Mouse (Mus musculus) erythroblast, adult 5-6 weeks (primary cell): ENCODE data around the gene St3gal4. TPM values are rescaled to one million over a fixed set of nuclear protein-coding genes. Genes with fewer than 3 reads are reported as not detected.
A peak's percentile ranks its signal among the peaks of the same experiment; 100 is the strongest.

Experiments used
- ATAC-seq: replicated peaks from 2 replicates; pipeline ENCODE4 v1.8.0; 2016; ENCODE audit warnings: moderate number of reproducible peaks, mild to moderate bottlenecking, moderate TSS enrichment, inconsistent platforms; ENCODE audit not compliant: poor library complexity, low FRiP score, severe bottlenecking
- total RNA-seq, 2 experiments: library from RNA; stranded (forward) in 1 of 2; stranded (reverse) in 1 of 2; fragments of 150-400 nt in 1 of 2; fragments of 200-764, 138-1000 nt in 1 of 2; gene quantifications; 2 replicates each; pipeline versions ENCODE4 v1.2.3 to v1.2.4; 2015 to 2017; ENCODE audit warnings: low replicate concordance in 2 of 2

St3gal4 gene
- total RNA-seq, 2 experiments from 2014 or later, result 10.1 to 18.6 TPM

DNA sequence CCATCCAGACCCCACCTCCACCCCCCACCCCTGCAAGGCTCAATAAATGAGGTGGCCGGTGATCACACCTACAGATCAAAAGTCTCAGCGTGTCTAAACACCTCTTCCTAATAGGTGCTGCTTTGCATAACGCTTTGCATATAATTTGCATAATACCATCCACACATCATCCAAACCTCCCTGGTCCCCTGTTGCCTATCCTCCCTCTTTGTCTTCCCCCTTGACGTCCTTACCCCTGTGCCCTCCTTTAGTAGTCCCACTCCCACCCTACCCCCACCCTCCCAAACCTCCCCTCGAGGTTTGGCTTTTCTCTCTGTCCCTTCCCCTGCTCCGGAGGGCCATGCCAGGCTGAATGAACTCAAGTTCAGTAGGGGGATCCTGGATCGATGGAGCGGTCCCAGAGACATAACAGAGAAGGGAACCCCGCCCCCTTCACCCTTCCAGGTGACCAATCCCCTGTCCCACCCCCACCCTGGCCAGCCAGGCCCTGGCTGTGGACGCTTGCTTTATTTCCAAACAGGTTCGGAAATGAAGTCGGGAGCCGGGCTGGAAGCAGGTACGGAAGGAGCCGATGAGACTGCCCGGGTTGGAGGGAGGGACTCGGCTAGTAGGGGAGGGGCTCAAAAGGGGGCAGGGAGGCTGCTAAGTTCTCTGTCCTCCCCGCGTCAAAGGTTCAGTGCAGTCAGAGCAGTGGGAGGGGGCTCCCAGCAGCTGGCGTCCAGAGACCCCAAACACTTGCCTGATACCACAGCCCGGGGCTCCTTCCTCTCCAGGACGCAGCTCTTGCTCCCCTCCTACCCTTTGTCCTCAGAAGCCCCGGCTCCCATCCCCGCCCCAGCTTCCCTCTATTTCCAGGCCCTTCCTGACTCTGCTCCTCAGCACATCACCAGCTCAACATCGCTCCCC is 94.2 kb downstream of the St3gal4 start:
- ATAC-seq, result no peak

DNA sequence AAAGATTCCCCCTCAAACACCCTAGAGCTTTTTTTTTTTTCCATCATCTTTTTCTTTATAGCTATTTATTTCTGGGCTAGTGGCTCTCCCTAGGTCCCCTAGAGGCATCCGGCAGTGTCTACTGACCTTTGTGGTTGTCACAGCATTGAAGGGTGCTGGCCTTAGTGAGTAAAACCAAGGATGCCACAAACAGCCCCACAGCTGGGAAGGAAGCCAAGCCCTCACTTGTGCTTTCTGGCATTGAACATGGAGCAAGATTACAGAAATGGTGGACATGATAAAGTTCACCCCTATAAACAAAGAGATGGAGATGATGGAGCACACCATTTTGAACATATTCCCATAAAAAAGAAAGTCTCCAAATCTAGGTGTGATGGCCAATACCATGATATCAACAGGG is 97.3 kb downstream of the St3gal4 start:
- no peak for ATAC-seq

DNA sequence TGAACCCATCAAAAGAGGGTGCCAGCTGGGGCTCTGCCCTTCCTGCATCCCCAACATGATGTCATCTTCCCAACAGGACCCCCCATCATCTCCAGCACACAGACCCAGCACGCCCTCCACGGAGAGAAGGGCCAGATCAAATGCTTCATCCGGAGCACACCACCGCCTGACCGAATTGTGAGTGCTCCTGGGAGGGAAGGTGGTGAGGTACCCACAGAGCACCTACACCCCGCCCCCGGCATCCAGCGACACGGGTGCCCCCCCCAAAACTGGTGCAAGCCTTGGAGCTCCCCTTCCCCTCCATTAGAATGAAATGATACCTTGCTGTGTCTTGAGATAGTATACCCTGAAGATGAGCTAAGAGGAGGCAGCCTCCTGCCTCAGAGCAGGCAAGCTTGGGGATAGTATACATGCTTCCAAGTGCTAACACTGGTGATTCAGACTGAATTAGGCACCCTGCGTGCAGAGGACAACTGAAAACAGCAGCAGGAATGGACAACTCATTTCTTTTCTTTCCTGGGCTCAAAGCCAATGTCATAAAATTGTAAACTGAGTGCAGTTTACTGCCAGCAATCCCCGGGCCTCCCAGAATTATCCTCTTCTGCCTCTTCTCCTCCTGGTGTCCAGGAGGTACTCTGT is 98.9 kb downstream of the St3gal4 start:
- no peak for ATAC-seq

DNA sequence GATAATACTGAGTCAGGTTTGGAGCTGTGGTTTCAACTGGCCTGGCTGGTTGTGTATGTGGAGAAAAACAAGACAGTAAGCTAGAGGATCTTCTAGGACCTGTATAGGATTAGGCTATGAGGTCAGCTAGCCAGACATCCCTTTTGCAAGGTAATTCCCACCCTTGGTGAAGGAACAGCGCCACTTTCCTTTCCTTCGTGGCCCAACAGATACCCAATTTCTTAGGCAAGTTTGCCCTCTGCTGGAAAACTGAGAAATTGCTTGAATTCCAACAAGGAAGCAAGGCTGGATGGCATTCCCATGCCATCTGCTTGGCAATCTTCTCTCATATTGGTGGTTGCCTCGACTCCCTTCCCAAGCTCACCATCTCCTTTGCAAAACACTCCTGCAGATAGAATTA is 99.7 kb downstream of the St3gal4 start:
- no peak for ATAC-seq

DNA sequence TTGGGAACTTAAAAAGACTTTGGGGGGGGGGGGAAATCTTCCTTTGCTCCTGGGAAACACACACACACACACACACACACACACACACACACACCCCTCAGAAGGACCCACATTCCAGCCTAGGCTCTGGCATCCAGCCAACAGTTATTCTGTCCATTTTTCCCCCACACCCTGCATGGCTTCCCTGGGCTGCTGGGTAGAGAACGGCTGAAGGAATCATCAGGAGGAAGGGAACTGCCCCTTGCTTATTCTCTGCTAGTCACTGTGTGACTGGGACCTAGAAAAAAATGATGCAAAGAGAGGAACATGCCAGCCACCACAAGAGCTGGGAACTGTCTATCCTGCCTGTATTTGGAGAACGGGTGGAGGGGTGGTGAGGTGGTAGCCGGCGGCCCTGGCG is 101.0 kb downstream of the St3gal4 start:
- no peak for ATAC-seq

DNA sequence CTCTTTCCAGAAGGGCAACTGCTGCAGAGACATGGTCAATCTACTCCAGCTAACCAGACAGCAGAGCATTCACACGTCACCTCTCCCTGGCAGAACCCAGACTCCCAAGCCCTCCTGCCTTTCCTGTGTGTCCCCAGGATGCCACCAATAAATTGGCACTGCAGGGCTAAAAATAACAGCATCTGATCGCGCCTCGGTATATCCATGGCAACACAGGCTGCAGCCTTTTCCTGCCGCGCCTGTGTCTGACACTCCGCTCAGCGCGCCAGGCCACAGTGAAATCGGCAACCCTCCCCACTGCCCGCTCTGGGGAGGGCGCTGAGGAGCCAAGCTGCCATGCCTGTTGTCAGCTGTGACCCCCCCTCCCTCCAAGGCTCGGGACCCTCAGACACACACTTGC is 101.5 kb downstream of the St3gal4 start:
- ATAC-seq, result no peak

DNA sequence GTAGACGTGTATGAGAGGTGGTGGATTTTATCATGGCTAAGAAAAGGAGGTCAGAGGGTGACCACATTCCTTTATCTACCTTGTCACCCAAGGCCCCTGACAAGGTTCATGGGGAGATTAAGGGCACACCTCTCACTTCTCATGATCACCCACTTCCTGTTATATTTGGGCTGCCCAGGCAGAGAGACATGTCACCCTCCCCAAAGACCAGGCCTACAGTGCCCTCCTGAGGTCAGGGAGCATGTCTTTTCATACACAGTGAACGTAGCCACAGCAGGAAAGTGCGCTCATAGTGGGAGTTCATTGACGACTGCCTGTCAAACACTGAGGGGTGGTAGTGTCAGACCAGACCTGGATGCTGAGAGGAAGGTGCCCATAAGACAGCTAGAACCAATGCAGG is 102.3 kb downstream of the St3gal4 start:
- ATAC-seq, result peak; percentile 31; the same call in 1 of the 2 replicates

DNA sequence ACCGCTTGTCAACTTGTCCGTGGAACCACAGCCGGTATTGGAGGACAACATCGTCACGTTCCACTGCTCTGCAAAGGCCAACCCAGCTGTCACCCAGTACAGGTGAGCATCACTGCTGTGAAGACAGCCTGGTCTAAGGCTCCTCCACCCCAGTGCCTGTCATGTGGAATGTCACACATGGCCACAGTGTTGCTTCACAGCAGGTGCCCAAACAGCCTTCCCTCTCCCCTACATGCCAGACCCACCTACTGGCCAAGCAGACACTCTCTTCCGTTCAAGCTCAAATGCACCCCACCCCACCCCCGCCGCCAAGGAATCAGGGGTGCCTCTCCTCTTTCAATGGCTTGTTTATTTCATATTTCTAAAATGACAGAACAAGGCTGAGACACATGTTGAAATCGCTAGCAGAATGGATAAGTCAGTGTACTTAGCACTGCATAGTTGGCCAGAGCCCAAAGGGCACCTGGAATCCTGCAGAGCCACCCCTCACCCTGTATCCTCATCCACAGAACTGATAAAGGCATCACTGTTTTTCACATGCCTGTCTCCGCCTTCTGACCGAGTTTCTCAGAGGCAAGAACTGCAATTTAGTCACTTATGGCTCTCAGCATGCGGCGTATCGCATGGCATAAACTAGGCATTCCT is 111.2 kb downstream of the St3gal4 start:
- ATAC-seq, result no peak

DNA sequence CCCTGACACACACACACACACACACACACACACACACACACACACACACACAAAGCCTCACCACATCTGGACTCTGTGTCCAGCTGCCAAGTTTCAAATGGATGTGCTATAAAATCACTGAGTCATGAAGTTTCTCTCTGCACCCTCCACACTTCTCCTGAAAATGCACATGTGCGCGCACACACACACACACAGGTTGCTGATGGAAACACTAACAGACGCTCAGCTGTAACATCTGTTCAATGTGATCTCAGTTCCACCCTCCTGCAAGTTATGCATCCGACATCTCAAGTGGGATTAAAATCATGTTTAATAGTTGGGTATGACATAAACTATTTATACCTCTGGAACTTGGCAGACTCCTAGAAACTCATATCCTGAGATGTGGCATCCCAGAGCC is 115.0 kb downstream of the St3gal4 start:
- no peak for ATAC-seq

DNA sequence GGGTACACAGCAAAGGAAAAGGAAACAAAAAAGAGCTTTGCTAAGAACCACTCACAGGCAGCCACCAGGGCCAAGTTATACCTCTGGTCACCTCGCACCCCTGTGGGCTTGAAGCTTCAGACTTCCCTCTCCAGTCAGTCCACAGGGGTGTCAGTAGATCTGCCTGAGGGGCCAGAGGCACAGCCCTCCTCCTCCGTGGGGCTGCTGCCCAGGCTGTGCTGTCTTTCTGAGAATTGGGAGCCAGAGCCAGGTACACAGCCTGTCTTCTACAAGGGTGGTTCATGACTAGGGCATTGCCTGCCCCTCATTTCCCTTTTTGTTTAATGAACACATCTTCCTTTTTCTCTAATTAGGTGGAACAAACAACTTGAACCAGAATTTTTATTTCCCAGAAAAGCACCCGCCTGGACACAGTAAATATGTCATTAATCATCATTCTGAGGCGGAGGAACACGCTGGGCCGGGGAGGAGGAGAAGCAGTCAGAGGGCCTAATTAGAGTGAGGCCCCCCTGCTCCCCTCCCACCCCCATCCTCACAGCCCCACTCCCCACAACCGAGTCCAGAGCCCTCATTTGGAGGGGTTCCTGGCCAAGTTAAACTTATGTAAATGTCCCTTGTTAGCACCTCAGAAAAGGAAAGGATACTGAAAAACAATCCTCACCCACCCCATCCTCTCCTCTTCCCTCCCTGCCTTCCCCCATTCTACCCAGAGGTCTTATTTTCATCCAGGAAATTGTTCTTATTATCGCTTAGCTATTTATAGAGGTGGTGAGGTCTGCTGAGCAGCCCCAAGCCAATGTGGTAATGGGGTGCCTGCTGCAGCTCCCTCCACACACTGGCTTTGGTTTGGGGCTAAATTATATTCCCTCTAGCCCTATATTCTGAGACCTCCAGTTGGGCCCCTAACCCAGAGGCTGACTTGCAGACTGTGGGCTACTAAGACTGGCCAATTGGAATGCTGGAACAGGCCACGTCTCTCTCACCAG is 120.9 kb downstream of the St3gal4 start:
- no peak for ATAC-seq

Other genes with a start within 250 kb of the St3gal4 start
- 6.1 and 7.5 TPM in 2 replicates for gene Dcps, start 56.8 kb upstream of the St3gal4 start, total RNA-seq (2015; ENCODE audit: low replicate concordance)
- 7.4 and 8.3 TPM in 2 replicates for gene Dcps, start 56.8 kb upstream of the St3gal4 start, total RNA-seq (2017; ENCODE audit: low replicate concordance)
- gene Srpr, start 80.9 kb upstream of the St3gal4 start, total RNA-seq (2015; ENCODE audit: low replicate concordance), result 20.3 and 26.1 TPM in 2 replicates
- gene Srpr, start 80.9 kb upstream of the St3gal4 start, total RNA-seq (2017; ENCODE audit: low replicate concordance), result 14.6 and 25.5 TPM in 2 replicates
- gene Tirap, start 81.0 kb upstream of the St3gal4 start, total RNA-seq (2015; ENCODE audit: low replicate concordance), result 2.1 and 4.4 TPM in 2 replicates
- gene Tirap, start 81.0 kb upstream of the St3gal4 start, total RNA-seq (2017; ENCODE audit: low replicate concordance), result 2.2 and 4.5 TPM in 2 replicates
- gene Foxred1, start 91.8 kb upstream of the St3gal4 start, total RNA-seq (2015; ENCODE audit: low replicate concordance), result 4.8 and 9.0 TPM in 2 replicates
- 7.3 and 10.7 TPM in 2 replicates for gene Foxred1, start 91.8 kb upstream of the St3gal4 start, total RNA-seq (2017; ENCODE audit: low replicate concordance)
- 3.3 and 10.7 TPM in 2 replicates for gene Fam118b, start 148.5 kb upstream of the St3gal4 start, total RNA-seq (2015; ENCODE audit: low replicate concordance)
- gene Fam118b, start 148.5 kb upstream of the St3gal4 start, total RNA-seq (2017; ENCODE audit: low replicate concordance), result 2.8 and 4.2 TPM in 2 replicates
- 3.3 and 9.4 TPM in 2 replicates for gene Rpusd4, start 148.6 kb upstream of the St3gal4 start, total RNA-seq (2015; ENCODE audit: low replicate concordance)
- gene Rpusd4, start 148.6 kb upstream of the St3gal4 start, total RNA-seq (2017; ENCODE audit: low replicate concordance), result 0.77 and 2.0 TPM in 2 replicates